Mouse (Mus musculus) cerebellum, adult 11 months (tissue): ENCODE measurements at regions not wholly inside any gene's neighbourhood (a gene's known extent, or its start where the extent isn't known, plus 50 kb on each side); places are given as distances from the start of the nearest gene placed in this dataset.

Source experiments
- DNase-seq: peaks from one replicate; pipeline ENCODE4 v3.0.0; 2022

- no peak for DNase-seq
These were observed 342.3 kb downstream of the Med10 start for GRCm38 (mm10) chr13:70144461-70144860.

DNA sequence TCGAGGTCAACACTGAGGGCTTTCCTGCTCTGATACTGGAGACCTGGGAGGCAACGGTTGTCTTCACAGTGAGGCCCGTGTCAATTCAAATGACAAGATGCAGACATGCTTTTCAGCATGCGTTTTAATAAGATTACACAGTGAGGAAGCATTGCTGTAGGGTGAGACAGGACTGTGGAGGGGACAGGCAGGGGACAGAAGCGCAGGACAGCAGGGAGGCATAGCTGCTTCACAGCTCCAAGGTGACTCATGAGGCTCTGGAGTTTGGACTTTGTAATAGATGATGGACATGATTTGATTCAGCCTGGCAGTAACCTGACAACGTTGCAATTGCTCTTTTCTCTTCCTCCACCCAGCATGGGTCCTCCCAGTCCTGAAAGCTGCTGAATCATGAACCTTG is 343.3 kb downstream of the Med10 start:
- no peak for DNase-seq

DNA sequence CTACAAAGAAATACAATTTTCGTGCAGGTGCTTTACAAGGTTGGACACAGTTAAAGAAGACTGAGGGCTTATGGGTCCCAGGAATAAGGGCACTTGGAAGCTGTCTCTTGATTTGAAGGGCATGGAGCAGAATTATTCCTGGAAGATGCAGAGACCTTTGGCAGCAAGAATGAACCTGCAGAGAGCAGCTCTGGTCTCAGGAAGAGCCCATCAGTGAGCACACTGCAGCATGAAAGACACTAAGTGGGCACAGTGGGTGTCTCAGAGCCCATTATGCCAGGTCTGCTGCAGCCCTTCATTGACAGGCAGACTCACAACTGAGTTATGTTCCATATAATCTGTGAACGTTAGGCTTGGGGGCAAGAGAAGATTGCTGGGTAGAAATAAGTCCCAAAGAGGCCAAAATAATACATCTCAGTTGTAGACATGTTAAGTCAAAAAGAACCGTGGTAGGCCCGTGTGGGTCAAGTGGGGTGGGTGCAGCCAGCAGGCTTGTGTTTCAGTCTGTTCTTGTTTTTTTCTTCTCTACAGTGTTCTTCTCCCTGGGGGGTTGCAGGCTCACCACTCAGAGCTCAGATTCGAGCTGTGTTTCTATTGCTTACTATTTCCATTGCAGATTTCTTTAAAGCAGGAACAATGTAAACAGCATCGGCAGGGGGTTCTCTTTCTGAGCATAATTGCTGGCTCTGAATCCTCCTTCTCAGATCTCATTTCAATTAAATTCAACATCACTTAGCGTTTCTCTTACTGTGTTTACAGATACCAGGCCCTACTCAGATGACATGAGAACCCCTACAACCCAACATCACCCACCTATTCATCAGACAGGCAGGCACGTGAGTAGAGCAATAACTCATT is 347.1 kb downstream of the Med10 start:
- no peak for DNase-seq

DNA sequence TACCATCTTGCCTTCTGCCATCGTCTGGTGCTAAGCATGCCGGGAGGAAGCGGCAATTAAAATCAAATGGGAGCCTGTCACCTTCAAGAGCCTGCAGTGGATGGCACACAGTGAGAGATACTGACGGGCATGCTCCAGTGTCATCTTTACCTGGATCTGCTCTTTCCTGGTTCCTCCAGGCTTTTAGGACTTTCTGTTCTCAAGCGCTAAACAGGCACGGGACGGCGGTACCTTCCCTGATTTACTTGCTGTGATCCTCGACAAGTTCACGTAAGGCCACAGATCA is 347.6 kb downstream of the Med10 start:
- no peak for DNase-seq

DNA sequence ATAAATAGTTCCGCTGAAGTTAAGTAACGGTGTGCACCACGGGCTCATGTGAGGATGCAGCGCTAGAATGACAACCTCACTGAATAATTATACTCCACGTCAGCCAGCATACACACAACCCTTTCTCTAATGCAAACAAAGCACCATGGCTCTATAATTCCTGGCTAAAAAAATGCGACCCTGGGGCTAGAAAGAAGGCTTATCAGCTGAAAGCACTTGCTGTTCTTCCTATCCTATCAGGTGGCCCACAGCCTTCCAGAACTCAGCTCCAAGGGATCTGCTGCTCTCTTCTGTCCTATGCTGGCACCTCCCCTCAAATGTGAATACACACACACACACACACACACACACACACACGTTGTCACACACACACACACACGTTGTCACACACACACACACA is 350.9 kb downstream of the Med10 start:
- DNase-seq = no peak

GRCm38 (mm10) chr13:70155596-70155995 is 353.4 kb downstream of the Med10 start:
- no peak for DNase-seq

DNA sequence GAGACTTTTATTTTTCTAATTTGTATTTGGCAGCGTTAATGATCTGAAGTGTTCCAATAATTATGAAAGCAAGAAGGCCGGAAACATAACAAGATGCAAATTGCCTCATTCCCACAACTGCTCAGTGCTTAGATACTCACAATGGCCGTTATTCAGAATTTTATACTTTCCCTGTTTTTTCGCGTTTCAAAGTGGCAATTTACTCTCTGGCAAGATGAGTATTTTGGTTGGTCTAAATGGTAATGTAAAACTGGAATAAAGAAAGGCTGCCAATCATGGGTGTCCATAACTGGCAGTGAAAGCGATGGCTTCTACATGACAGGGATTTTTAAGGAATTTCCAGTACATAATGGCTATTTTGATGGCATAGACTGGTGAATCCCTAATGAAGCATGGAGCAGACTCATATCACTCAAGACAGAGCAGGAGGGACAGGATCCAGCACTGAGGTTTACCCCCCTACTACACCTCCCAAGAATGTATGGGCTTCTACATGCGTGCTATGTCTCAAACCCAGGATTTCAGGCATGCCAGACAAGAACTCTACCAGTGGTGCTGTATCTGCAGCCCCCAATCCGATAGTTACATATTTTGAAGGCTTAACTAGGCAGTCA is 354.9 kb downstream of the Med10 start:
- no peak for DNase-seq

DNA sequence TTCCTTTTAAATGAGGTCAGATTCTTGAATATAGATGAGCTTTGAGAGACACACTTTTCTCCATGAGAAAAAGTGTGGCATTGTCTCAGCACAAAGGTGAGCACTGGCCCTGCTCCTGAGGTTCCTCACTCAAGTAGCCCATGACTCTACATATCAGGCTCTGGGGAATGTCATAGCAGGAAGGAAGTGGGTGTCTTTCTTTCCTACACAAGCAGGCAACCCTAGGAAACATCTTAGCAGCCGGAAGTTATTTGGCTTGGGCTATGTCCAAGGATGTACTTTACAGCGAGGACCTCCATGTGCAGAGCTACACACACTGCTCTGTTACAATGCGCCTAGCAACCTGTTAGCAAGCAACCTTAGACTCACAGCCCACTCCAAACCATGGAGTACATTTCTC is 356.9 kb downstream of the Med10 start:
- DNase-seq = no peak

DNA sequence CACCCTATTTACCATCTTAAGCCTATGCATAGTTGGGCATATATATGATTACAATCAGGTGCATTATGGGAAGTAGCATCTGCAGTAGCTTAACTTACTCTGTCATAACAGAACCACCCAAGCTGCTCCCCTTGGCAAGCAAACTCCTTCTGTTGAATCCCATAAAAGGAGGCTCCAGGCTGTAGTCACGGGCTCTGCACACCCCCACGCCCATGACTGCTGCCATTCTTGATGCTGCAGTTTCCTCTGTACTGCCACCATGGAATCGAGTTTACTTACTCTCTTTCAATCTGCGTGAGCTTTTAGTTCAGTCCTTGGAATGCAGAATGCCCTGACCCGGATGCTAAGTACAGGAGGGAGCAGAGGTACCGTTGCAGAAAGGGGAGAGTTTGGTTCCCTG is 357.4 kb downstream of the Med10 start:
- no peak for DNase-seq

DNA sequence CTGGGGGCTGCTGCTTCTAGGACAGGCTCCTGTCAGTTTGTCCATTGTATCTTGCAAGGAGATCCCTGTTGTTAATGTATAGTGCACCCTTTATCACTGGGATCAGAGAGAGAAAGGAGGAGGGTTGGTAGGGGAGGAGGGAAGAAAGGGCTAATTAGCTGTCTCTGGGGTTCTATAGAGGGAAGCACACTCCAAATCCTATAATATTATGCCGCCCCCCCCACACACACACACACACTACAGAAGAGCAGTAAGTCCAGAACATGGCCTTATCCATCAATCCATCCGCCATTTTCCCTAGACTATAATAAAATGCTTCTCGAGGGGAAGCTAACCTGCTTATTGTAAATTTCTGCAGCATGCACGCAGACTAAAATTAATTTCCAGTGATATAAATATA is 359.9 kb downstream of the Med10 start:
- no peak for DNase-seq

DNA sequence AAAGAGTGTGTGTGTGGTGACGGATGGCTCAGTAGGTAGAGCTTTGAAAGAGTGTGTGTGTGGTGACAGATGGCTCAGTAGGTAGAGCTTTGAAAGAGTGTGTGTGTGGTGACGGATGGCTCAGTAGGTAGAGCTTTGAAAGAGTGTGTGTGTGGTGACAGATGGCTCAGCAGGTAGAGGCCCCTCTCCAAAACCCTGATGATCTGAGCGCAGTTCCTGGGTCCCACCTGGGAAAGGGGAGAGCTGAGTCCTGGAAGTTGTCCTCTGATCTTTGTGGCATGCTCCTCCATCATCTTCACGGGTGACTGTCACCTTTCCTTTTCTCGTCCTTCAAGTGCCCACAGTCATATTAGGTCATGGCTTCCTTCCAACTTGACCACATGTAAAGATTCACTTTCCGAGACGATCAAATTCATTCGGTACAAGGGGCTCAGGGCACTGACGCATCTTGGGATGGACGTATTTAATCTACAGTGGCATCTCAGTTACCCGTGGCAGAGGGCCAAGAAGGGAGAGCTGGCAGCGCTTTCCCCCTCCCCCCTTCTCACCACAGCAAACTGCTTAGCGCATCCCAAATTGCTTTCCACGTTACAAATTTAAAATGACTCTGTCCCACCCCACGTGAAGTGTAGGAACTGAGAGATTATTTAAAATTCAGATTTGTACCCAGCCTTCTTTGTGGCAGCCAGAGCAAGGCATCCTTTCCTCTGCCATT is 363.5 kb downstream of the Med10 start:
- DNase-seq = no peak

DNA sequence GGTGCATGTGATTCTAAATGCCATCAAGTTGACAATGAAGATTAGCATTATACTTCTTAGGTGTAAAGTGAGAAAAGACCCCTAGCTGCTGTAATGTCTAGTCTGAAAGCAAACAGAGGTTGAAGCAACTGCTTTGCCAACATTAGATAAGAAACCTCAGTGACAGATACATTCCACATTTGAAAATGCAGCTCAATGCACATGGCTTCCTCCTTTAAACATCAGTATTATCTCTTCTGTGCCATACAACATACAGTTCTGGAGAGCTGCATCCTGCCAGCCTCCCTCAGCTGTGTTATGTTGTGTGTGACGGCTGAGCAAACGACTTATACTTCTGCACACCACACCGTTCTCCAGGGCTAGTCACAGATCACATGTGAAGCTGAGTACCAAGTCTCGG is 365.6 kb downstream of the Med10 start:
- no peak for DNase-seq

- no peak for DNase-seq
These were observed 366.7 kb downstream of the Med10 start for GRCm38 (mm10) chr13:70168906-70169305.

DNA sequence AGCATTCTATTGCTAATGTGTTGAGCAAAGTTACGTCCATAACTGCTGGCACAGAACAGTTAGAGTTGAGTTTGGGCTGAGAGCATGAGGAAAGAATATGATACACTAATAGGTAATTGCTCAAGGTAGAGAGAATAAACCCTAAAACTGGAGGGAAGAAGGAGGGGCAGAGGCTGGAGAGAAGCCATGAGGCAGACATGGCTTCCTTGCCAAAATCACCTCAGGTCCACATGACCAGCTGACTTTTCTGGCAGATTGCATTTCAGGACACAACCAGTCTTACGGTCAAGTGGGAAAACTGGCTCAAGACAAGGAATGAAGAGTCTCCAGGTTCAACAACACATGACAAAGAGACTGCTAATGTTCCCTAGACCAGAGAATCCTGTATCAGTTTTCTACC is 374.9 kb downstream of the Med10 start:
- DNase-seq = no peak

- no peak for DNase-seq
These were observed 375.9 kb downstream of the Med10 start for GRCm38 (mm10) chr13:70178073-70178491.

DNA sequence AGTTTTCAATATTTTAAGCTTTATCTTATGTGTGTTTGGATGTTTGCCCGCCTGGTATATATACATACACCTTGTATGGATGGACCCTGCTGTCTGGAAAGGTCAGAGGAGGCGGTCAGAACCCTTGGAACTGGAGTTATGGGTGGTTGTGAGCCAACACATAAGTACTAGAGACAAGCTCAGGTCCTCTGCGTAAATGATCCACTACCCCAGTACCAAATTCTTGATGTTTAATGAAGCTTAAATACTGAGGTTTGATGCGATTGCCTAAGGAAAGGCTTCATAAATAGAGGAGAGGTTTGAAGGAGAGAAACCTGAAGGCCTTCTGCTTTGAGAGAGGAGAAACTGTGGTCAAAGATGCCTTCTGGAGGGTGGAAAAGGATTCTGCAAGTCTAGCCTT is 388.8 kb downstream of the Med10 start:
- no peak for DNase-seq

GRCm38 (mm10) chr13:70192101-70193025 is 390.2 kb downstream of the Med10 start:
- no peak for DNase-seq

DNA sequence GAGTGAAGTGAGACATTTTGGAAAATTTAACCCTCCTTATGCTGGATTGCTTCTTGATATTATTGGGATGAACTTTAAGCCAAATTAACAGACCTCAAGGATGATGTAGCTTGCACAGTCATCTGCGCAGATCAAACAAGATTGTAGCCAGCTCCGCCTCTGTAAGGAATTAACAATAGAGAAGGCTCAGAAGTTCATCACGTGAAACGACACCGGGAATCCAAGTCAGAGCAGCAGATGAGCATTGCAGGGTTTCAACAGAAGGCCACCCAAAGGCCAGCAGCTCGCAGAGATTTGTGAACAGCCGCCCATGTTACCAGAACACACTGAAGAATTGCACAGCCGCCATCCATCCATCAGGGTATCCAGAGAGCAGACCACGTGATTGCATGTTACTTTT is 391.1 kb downstream of the Med10 start:
- DNase-seq = no peak

DNA sequence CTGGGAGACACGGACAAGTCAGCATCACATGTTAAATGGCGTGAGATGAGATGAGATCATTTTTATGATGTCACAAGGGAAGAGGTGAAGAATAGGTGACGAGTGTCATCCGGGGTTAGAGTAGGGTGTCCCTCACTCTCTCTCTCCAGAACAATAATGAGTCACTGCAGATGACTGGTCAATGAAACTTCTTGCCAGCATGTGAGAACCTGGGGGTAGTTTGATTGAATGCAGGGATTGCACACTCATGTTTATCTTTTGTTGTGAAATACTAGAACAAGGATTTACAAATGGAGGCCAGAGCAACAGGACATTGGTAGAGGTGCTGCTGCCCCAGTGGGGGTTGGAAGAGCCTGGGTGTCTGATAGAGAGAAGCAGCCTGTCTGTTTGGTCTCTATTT is 393.7 kb downstream of the Med10 start:
- no peak for DNase-seq

- DNase-seq = no peak
These were observed 396.4 kb downstream of the Med10 start for GRCm38 (mm10) chr13:70198638-70199037.

DNA sequence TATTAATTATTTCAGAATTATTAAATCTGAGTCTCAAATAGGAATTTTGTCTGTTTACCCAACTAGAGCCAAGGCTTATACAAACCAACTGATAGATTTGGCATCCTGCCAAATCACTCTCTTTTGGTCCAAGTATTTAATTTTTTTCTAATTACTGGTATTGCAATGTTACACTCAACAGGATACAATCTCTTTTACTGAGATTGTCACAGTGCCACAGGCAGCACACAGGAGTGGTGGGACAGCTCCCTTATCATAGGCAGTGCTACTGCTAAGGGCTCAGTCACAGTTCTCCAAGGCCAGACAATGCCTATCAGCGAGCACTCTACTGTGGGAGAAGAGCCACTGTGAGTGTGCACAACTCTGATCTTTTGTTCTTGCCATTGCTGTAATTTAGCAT is 396.9 kb downstream of the Med10 start:
- no peak for DNase-seq

- no peak for DNase-seq
These were observed 403.1 kb downstream of the Med10 start for GRCm38 (mm10) chr13:70205334-70205733.

DNA sequence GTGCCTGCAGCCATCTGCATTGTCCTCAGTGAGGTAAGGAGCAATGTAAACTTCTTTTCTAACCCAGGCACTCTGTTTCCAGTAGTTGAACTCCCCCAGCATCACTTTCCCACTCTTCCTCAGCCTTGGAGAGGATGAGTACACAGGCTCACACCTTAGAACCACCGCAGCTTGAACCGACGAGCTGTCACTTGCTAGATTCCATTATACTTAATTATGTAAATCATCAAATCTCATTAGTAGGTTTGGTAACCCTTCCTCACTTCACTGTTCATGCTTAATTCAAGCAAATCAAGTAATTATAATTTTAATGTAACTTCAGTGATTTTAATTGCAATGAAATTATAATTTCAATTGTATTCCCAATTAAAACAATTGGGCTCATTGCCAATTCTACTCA is 408.0 kb downstream of the Med10 start:
- DNase-seq = no peak
